Mouse (Mus musculus) layer of hippocampus, adult 18-20 months (tissue): ENCODE data around the gene Foxn4. TPM values are rescaled to one million over a fixed set of nuclear protein-coding genes. Genes with fewer than 3 reads are reported as not detected.

ENCODE experiments used
- DNase-seq, 2 experiments: peaks; one replicate each; pipeline ENCODE4 v3.0.0; 2022; ENCODE audit warnings: low spot score in 2 of 2
- total RNA-seq, 2 experiments: library from RNA; stranded (reverse); gene quantifications; 2 replicates each; pipeline ENCODE4 v1.2.3; 2021

The Foxn4 gene
- total RNA-seq, 2 experiments from 2014 or later, result not detected

DNA sequence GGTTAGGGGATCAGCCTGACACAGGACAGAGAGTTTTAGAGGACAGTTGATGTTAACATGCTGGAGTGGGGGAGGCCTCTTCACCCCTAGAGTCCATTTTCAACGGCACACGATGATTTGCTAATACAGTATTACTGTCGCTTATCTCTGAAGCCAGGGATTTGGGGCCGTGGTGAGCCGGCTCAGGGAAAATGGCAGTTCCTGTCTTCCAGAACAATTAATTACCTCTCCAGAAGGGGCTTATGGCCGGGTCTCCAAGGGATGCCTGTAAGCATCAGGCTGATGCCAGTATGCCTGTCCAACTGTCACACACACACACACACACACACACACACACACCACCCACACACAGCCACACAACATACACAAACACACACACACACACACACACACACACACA, 8.7 kb upstream of the Foxn4 start:
- no peak for DNase-seq

- DNase-seq, result no peak
Measured at GRCm38 (mm10) chr5:114279382-114280143, 6.0 kb upstream of the Foxn4 start.

- no peak for DNase-seq
Measured at GRCm38 (mm10) chr5:114275991-114276390, 2.4 kb upstream of the Foxn4 start.

DNA sequence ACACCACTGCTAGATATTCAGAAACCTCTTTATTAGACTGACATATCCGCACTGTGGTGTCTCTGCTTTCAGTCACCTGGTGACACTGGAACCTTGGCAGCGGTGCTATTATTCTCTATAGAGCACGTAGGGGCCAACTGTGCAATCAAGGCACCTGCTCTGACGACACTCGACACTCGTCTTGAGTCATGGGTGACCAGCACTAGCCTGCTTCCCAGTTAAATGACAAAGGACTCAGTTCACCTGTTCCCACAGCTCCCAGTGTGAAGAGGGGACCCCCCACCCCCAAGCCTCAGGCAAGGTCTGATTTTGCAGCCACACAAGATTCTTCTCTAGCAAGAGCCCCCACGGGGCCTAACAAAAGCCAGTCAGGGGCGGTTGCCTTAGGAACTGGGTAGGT, 1.7 kb upstream of the Foxn4 start:
- no peak for DNase-seq

DNA sequence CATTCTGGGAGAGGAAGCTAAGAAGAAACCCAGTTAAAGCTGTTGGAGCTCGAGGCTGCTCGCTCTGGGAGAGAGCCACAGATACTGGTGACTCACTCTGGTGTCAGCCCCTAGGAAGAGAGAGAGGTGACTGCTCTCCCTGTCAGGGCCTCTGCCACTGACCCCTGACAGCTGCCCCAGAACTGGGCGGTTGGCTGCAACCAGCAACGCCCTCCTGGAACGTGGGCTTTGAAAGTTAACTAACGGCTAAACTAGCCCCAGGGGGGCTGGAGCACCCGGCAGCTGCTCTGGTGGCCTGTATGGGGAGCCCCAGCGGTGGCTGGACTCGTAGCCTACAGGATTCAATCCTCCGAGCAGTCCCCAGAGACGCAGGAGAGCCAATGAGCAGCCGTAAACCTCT, 3.6 kb downstream of the Foxn4 start:
- no peak for DNase-seq

DNA sequence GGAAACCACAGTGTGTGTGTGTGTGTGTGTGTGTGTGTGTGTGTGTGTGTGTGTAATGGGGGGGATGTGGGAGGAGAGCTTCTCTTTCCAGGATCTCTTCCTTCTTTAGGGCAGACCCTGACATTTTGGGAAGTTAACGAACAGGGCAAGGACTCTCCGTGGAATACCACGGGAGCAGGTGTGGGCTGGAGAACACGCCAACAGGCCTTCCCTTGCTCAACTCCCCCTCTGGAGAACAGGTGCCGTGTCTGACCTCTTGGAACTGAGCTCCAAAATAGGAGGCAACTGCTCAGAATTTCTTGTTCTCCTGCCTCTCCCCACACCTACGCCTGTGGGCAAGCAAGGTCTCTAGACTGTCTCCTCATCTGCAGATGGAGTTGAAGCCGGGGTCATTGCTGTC, 4.1 kb downstream of the Foxn4 start:
- no peak for DNase-seq

- DNase-seq, result no peak
Measured at GRCm38 (mm10) chr5:114268646-114269045, 5.0 kb downstream of the Foxn4 start.

GRCm38 (mm10) chr5:114264791-114265190, 8.8 kb downstream of the Foxn4 start:
- DNase-seq, result no peak

GRCm38 (mm10) chr5:114264030-114264459, 9.6 kb downstream of the Foxn4 start:
- DNase-seq, result no peak

DNA sequence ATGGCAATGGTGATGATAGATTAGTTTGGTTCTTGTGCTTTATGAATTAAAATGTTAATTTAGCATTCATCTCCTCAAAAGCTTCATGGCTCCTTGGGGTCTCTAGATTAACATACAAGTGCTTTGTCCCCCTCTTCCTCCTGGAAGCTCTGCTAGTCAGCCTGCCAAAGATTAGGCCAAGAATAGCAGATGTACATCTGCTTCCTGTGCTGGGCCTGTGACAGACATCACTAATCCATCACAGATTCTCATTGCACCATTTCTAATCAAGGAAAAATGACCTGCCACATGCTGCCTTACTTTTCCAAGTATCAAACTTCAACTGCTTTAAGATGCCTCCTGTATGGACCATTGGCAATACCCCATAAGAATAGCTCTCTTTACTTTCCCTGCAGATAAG, 12.1 kb downstream of the Foxn4 start:
- DNase-seq, result no peak

DNA sequence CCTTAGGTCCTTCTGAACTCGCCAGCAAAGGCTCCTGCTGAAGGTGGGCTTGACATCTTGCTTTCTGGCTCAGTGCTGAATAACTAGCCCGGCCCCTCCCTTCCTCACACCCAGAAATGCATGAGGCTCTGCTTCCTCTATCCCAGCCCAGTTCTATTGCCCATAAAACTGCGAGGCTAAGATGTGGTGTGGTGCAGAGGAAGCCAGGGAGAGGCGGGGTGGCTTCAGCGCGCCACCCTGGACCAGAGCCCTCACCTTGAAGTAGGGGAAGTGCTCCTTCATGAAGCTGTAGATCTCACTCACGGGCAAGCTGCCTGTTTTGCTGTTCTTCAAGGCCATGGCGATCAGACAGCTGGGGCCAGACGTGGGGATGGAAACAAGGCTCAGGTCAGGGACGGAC, 14.1 kb downstream of the Foxn4 start:
- no peak for DNase-seq

DNA sequence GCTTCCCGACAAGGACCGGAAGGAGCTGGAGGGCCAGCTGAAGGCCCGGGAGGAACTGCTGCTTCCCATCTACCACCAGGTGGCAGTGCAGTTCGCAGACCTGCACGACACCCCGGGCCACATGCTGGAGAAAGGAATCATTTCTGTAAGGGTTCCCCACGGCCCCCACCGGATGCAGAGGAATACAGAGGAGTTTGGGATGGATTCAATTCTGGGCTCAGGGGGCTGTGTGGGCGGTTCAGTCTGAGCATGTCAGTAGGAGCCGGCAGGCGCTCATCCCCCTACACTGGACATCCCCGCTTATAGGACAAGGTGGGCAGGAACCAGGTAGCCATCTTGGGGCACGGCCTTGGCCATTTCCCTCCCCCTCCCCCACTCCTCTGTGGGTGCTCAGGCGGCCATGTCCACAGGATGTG, 25.4 kb downstream of the Foxn4 start:
- peak; percentile 26 to 63 for DNase-seq

DNA sequence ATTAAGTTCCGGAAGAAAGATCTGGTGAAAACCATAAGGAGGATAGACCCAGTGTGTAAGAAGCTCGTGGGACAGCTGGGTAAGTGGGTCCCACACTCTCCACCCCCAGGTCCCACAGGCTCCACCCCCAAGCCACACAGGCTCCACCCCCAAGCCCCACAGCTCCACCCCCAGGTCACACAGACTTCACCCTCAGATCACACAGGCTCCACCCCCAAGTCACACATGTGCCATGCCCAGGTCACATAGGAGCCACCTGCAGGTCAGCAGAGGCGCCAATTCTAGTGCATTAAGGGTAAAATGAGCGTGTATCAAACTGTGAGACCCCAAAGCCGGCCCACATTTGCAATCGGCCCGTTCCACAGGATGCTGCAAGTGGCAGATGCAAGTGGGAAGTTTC, 27.1 kb downstream of the Foxn4 start:
- DNase-seq, result no peak

DNA sequence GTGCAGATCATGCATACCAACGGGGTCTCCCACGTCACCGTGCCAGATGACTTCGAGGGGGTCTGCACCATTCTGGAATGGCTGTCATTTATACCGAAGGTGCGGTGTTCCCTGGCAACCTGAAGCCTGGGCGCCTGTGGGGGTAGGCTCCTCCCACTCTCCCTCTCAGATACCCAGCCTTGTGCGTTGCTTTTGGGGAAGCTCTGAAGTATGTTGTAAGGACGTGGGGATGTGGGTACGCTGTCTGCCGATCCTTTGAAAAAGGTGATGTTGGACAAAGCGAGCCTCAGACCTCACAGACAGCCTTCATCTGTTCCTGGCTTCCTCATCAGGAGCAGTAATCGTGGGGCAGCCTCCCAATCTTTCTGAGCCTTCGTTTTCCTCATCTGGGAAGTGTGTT, 33.9 kb downstream of the Foxn4 start:
- DNase-seq, result no peak

GRCm38 (mm10) chr5:114238924-114239323, 34.7 kb downstream of the Foxn4 start:
- no peak for DNase-seq

- no peak for DNase-seq
Measured at GRCm38 (mm10) chr5:114228901-114229300, 44.7 kb downstream of the Foxn4 start.

- no peak for DNase-seq
Measured at GRCm38 (mm10) chr5:114226051-114226450, 47.6 kb downstream of the Foxn4 start.

- DNase-seq, result no peak
Measured at GRCm38 (mm10) chr5:114218771-114219170, 54.8 kb downstream of the Foxn4 start.

DNA sequence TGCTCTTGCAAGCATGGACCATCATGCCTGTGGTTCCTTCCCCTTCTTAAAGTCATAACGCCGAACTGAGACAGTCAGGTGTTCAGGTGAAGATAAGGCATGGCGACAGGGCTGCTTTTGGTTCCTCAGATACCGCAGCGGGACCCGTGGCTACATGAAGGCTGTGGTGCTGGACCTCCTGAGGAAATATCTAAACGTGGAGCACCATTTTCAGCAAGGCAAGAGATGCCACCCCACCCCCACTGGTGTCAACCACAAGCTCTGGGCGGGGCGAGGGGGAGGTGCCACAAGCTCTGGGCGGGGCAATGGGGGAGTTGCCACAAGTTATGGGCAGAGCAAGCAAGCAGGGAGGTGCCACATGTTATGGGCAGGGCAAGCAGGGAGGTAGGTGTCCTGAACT, 60.4 kb downstream of the Foxn4 start:
- no peak for DNase-seq

DNA sequence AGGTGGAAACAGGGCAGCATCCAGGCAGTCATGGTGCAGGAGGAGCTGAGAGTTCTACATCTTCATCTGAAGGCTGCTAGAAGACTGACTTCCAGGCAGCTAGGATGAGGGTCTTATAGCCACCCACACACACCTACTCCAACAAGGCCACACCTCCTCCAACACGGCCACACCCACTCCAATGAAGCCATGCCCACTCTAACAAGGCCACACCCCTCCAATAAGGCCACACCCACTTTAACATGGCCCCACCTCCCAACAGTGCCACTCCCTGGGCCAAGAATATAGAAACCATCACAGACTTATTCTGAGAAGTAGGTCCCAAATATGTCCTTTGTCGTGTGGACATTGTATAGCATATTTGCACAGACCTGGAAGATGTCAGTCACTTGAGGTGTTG, 67.4 kb downstream of the Foxn4 start:
- DNase-seq, result no peak
